Mouse (Mus musculus): Measurements from ENCODE around the gene Bmper. TPM values are rescaled to one million over a fixed set of nuclear protein-coding genes. Genes with fewer than 3 reads are reported as not detected.

The Bmper gene
- 2.9 and 5.3 TPM in 2 replicates for polyA plus RNA-seq (2016; fragmentation: Nextera tagmentation; extraction: Ambion mirVana)

GRCm38 (mm10) chr9:23222841-23223548 lies at the start of gene Bmper:
TSS of gene Bmper (plus strand) at chr9:23223076.
- H3K36me3 ChIP-seq = no peaks in the 10 kb centered on the region
- H3K4me2 ChIP-seq (replicated peaks) = peak within 1 kb of the TSS; percentile 97
- H3K4me1 ChIP-seq = peaks cover 13% of the 10 kb centered on the region; the same call in 1 of the 2 replicates
- ATAC-seq (ENCODE audit: low FRiP score, low read depth) = peak; percentile 88
- H3K9ac ChIP-seq (replicated peaks) = peak within 1 kb of the TSS; percentile 73
- peak within 1 kb of the TSS; percentile 65 for H3K4me3 ChIP-seq
- H3K27ac ChIP-seq (replicated peaks) = peak within 1 kb of the TSS; percentile 75
- under 1% methylated on average over 84 of the region's 86 CpGs for WGBS
- H3K9me3 ChIP-seq = no peaks in the 10 kb centered on the region
- peaks cover 57% of the 10 kb centered on the region for H3K27me3 ChIP-seq

- H3K36me3 ChIP-seq = no peaks in the 10 kb centered on the region
- no peak overlapping the region for H3K4me3 ChIP-seq
- H3K27ac ChIP-seq (replicated peaks) = no peak overlapping the region
- ATAC-seq (ENCODE audit: low FRiP score, low read depth) = no peak
- H3K27me3 ChIP-seq = no peaks in the 10 kb centered on the region
- 80% methylated on average over 4 of the region's 4 CpGs for WGBS
- H3K9ac ChIP-seq (replicated peaks) = no peak overlapping the region
- no peaks in the 10 kb centered on the region for H3K9me3 ChIP-seq
- no peaks in the 10 kb centered on the region for H3K4me1 ChIP-seq
- H3K4me2 ChIP-seq (replicated peaks) = no peak overlapping the region
Measured at GRCm38 (mm10) chr9:23177476-23177875, 45.4 kb upstream of the Bmper start.

GRCm38 (mm10) chr9:23187181-23187580 lies 35.7 kb upstream of the Bmper start:
- no peak overlapping the region for H3K27ac ChIP-seq (replicated peaks)
- H3K27me3 ChIP-seq = no peaks in the 10 kb centered on the region
- ATAC-seq (ENCODE audit: low FRiP score, low read depth) = no peak
- no peak overlapping the region for H3K4me2 ChIP-seq (replicated peaks)
- no peak overlapping the region for H3K4me3 ChIP-seq
- no peaks in the 10 kb centered on the region for H3K4me1 ChIP-seq
- no peaks in the 10 kb centered on the region for H3K36me3 ChIP-seq
- 85% methylated on average over 4 of the region's 4 CpGs for WGBS
- no peak overlapping the region for H3K9ac ChIP-seq (replicated peaks)
- H3K9me3 ChIP-seq = peaks cover 4% of the 10 kb centered on the region; the same call in 1 of the 2 replicates

GRCm38 (mm10) chr9:23188136-23188535 lies 34.7 kb upstream of the Bmper start:
- H3K27me3 ChIP-seq = no peaks in the 10 kb centered on the region
- ATAC-seq (ENCODE audit: low FRiP score, low read depth) = no peak
- H3K4me1 ChIP-seq = no peaks in the 10 kb centered on the region
- H3K4me2 ChIP-seq (replicated peaks) = no peak overlapping the region
- no peak overlapping the region for H3K27ac ChIP-seq (replicated peaks)
- no peak overlapping the region for H3K4me3 ChIP-seq
- no peaks in the 10 kb centered on the region for H3K36me3 ChIP-seq
- H3K9ac ChIP-seq (replicated peaks) = no peak overlapping the region
- H3K9me3 ChIP-seq = peaks cover 4% of the 10 kb centered on the region; the same call in 1 of the 2 replicates
- WGBS = 71% methylated on average over 4 of the region's 4 CpGs

- no peak overlapping the region for H3K4me3 ChIP-seq
- no peak overlapping the region for H3K27ac ChIP-seq (replicated peaks)
- H3K4me1 ChIP-seq = no peaks in the 10 kb centered on the region
- ATAC-seq (ENCODE audit: low FRiP score, low read depth) = no peak
- H3K9ac ChIP-seq (replicated peaks) = no peak overlapping the region
- H3K27me3 ChIP-seq = no peaks in the 10 kb centered on the region
- H3K36me3 ChIP-seq = no peaks in the 10 kb centered on the region
- no peaks in the 10 kb centered on the region for H3K9me3 ChIP-seq
- H3K4me2 ChIP-seq (replicated peaks) = no peak overlapping the region
- WGBS = 79% methylated on average over 1 of the region's 1 CpGs
Measured at GRCm38 (mm10) chr9:23190950-23191349, 31.9 kb upstream of the Bmper start.

GRCm38 (mm10) chr9:23191431-23191830 lies 31.4 kb upstream of the Bmper start:
- H3K4me3 ChIP-seq = no peak overlapping the region
- no peak overlapping the region for H3K4me2 ChIP-seq (replicated peaks)
- H3K9ac ChIP-seq (replicated peaks) = no peak overlapping the region
- ATAC-seq (ENCODE audit: low FRiP score, low read depth) = no peak
- H3K27ac ChIP-seq (replicated peaks) = no peak overlapping the region
- no peaks in the 10 kb centered on the region for H3K4me1 ChIP-seq
- no peaks in the 10 kb centered on the region for H3K9me3 ChIP-seq
- H3K36me3 ChIP-seq = no peaks in the 10 kb centered on the region
- no peaks in the 10 kb centered on the region for H3K27me3 ChIP-seq
- 95% methylated on average over 2 of the region's 2 CpGs for WGBS

- no peaks in the 10 kb centered on the region for H3K27me3 ChIP-seq
- no peak overlapping the region for H3K4me3 ChIP-seq
- ATAC-seq (ENCODE audit: low FRiP score, low read depth) = no peak
- no peaks in the 10 kb centered on the region for H3K36me3 ChIP-seq
- H3K27ac ChIP-seq (replicated peaks) = no peak overlapping the region
- H3K4me2 ChIP-seq (replicated peaks) = no peak overlapping the region
- 86% methylated on average over 3 of the region's 3 CpGs for WGBS
- no peaks in the 10 kb centered on the region for H3K9me3 ChIP-seq
- no peak overlapping the region for H3K9ac ChIP-seq (replicated peaks)
- no peaks in the 10 kb centered on the region for H3K4me1 ChIP-seq
Measured at GRCm38 (mm10) chr9:23192567-23193331, 30.1 kb upstream of the Bmper start.

GRCm38 (mm10) chr9:23198996-23199395 lies 23.9 kb upstream of the Bmper start:
- H3K27me3 ChIP-seq = peaks cover 3% of the 10 kb centered on the region; the same call in 1 of the 2 replicates
- no peak for ATAC-seq (ENCODE audit: low FRiP score, low read depth)
- no peak overlapping the region for H3K27ac ChIP-seq (replicated peaks)
- no peaks in the 10 kb centered on the region for H3K9me3 ChIP-seq
- WGBS = 91% methylated on average over 4 of the region's 4 CpGs
- H3K9ac ChIP-seq (replicated peaks) = no peak overlapping the region
- H3K4me3 ChIP-seq = no peak overlapping the region
- no peak overlapping the region for H3K4me2 ChIP-seq (replicated peaks)
- H3K4me1 ChIP-seq = peaks cover 8% of the 10 kb centered on the region
- no peaks in the 10 kb centered on the region for H3K36me3 ChIP-seq

GRCm38 (mm10) chr9:23199841-23200240 lies 23.0 kb upstream of the Bmper start:
- Histone ChIP-seq H3K27me3 (peaks cover 3% of the 10 kb centered on the region; the same call in 1 of the 2 replicates), H3K4me1 (peaks cover 16% of the 10 kb centered on the region), H3K4me2 (replicated peaks) (no peak overlapping the region), H3K36me3 (no peaks in the 10 kb centered on the region), H3K9me3 (no peaks in the 10 kb centered on the region), H3K27ac (replicated peaks) (no peak overlapping the region), H3K4me3 (no peak overlapping the region), H3K9ac (replicated peaks) (no peak overlapping the region)
- WGBS = 73% methylated on average over 1 of the region's 1 CpGs
- ATAC-seq (ENCODE audit: low FRiP score, low read depth) = no peak

- Histone ChIP-seq H3K27me3 (peaks cover 7% of the 10 kb centered on the region; the same call in 1 of the 2 replicates), H3K27ac (replicated peaks) (no peak overlapping the region), H3K9me3 (no peaks in the 10 kb centered on the region), H3K9ac (replicated peaks) (no peak overlapping the region), H3K4me2 (replicated peaks) (no peak overlapping the region), H3K4me1 (peaks cover 22% of the 10 kb centered on the region), H3K4me3 (no peak overlapping the region), H3K36me3 (no peaks in the 10 kb centered on the region)
- no peak for ATAC-seq (ENCODE audit: low FRiP score, low read depth)
- 78% methylated on average over 4 of the region's 4 CpGs for WGBS
Measured at GRCm38 (mm10) chr9:23200828-23201227, 22.0 kb upstream of the Bmper start.

GRCm38 (mm10) chr9:23202431-23202830 lies 20.4 kb upstream of the Bmper start:
- Histone ChIP-seq H3K27ac (replicated peaks) (no peak overlapping the region), H3K4me2 (replicated peaks) (no peak overlapping the region), H3K4me3 (no peak overlapping the region), H3K4me1 (peaks cover 22% of the 10 kb centered on the region), H3K9ac (replicated peaks) (no peak overlapping the region), H3K36me3 (no peaks in the 10 kb centered on the region), H3K9me3 (no peaks in the 10 kb centered on the region), H3K27me3 (peaks cover 7% of the 10 kb centered on the region; the same call in 1 of the 2 replicates)
- no peak for ATAC-seq (ENCODE audit: low FRiP score, low read depth)
- 73% methylated on average over 4 of the region's 4 CpGs for WGBS
